Mouse (Mus musculus) adrenal gland, adult 8-10 months (tissue): ENCODE data around the gene Sephs1. TPM values are rescaled to one million over a fixed set of nuclear protein-coding genes. Genes with fewer than 3 reads are reported as not detected.

Experiments
- DNase-seq: peaks from one replicate; pipeline ENCODE4 v3.0.0; 2022
- total RNA-seq, 4 experiments: library from RNA; stranded (reverse); gene quantifications; 2 replicates each; pipeline ENCODE4 v1.2.4; 2022

Gene Sephs1
- 10 to 100 TPM; 55.4 to 66.8 (median 59.2) TPM for total RNA-seq

GRCm38 (mm10) chr2:4881350-4882248, at the start of gene Sephs1:
TSS of gene Sephs1 (plus strand) at chr2:4881564.
- peak; percentile 70 for DNase-seq

GRCm38 (mm10) chr2:4832166-4832565, 49.2 kb upstream of the Sephs1 start:
- no peak for DNase-seq

GRCm38 (mm10) chr2:4849449-4849848, 31.9 kb upstream of the Sephs1 start:
- DNase-seq = no peak

- DNase-seq = no peak
These were observed 24.2 kb upstream of the Sephs1 start for GRCm38 (mm10) chr2:4857186-4857585.

- DNase-seq = no peak
These were observed 23.2 kb upstream of the Sephs1 start for GRCm38 (mm10) chr2:4858161-4858560.

- DNase-seq = peak; percentile 60
These were observed 17.2 kb upstream of the Sephs1 start for GRCm38 (mm10) chr2:4864008-4864816.

GRCm38 (mm10) chr2:4864817-4865296, 16.5 kb upstream of the Sephs1 start:
- DNase-seq = no peak

- DNase-seq = no peak
These were observed 13.2 kb upstream of the Sephs1 start for GRCm38 (mm10) chr2:4868028-4868725.

- no peak for DNase-seq
These were observed 8.6 kb upstream of the Sephs1 start for GRCm38 (mm10) chr2:4872740-4873139.

- DNase-seq = peak; percentile 80
These were observed 8.0 kb upstream of the Sephs1 start for GRCm38 (mm10) chr2:4873331-4873730.

- no peak for DNase-seq
These were observed 6.3 kb upstream of the Sephs1 start for GRCm38 (mm10) chr2:4875090-4875489.

GRCm38 (mm10) chr2:4876131-4876530, 5.2 kb upstream of the Sephs1 start:
- DNase-seq = no peak

GRCm38 (mm10) chr2:4880737-4881349, 521 bp upstream of the Sephs1 start:
- peak; percentile 40 for DNase-seq

GRCm38 (mm10) chr2:4882249-4882791, 956 bp downstream of the Sephs1 start:
- DNase-seq = peak; percentile 41

- no peak for DNase-seq
These were observed 1.8 kb downstream of the Sephs1 start for GRCm38 (mm10) chr2:4883009-4883704.

GRCm38 (mm10) chr2:4886896-4887295, 5.5 kb downstream of the Sephs1 start:
- no peak for DNase-seq

GRCm38 (mm10) chr2:4895598-4895997, 14.2 kb downstream of the Sephs1 start:
- no peak for DNase-seq

GRCm38 (mm10) chr2:4896970-4897369, 15.6 kb downstream of the Sephs1 start:
- no peak for DNase-seq

- DNase-seq = no peak
These were observed 19.3 kb downstream of the Sephs1 start for GRCm38 (mm10) chr2:4900624-4901023.

- no peak for DNase-seq
These were observed 21.0 kb downstream of the Sephs1 start for GRCm38 (mm10) chr2:4902346-4902745.

GRCm38 (mm10) chr2:4907120-4907519, 25.8 kb downstream of the Sephs1 start:
- no peak for DNase-seq
